Mouse (Mus musculus) granulocyte monocyte progenitor cell, adult 5-6 weeks (primary cell): Measurements from ENCODE around the gene C1qa. TPM values are rescaled to one million over a fixed set of nuclear protein-coding genes. Genes with fewer than 3 reads are reported as not detected.

Experiments used
- ATAC-seq: replicated peaks from 2 replicates; pipeline ENCODE4 v1.8.0; 2016; ENCODE audit warnings: mild to moderate bottlenecking, moderate TSS enrichment, inconsistent platforms; ENCODE audit not compliant: poor library complexity, severe bottlenecking
- total RNA-seq, 2 experiments: library from RNA; stranded (forward) in 1 of 2; stranded (reverse) in 1 of 2; fragments of 200-712, 200-1000 nt in 1 of 2; fragments of >200 nt in 1 of 2; fragmentation: Nextera tagmentation in 1 of 2; gene quantifications; 2 replicates each; pipeline ENCODE4 v1.2.3; 2014 to 2017

C1qa gene
- total RNA-seq (2014; fragmentation: Nextera tagmentation): 1.3 TPM in 1 of 2 replicates, not detected in the other
- 2.3 TPM in 1 of 2 replicates, not detected in the other for total RNA-seq (2017)

DNA sequence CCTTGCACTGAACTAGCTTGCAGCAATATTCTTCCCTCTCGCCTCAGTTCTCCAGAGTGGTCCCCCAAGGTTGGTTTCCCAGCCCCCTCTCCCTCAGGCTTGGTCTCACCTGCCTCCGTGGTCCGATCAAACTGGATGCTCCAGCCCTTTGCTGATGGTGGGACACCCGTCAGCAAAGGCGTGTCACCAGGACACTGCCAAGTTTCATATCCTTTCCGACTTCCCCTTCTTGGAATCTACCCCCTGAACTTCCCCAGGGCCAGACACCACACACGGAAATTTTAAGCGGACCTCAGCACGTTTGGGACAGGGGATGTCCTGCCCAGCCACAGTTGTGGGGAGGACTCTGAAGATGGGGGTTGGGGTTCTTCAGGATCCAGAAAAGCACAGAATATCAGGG is at the start of gene C1qa:
Gene C1qa (minus strand): TSS at position 167 of the 400 bp plus-strand sequence.
- ATAC-seq: 0 out of 2 replicates have a peak, but pooled peaks have one; percentile 33

DNA sequence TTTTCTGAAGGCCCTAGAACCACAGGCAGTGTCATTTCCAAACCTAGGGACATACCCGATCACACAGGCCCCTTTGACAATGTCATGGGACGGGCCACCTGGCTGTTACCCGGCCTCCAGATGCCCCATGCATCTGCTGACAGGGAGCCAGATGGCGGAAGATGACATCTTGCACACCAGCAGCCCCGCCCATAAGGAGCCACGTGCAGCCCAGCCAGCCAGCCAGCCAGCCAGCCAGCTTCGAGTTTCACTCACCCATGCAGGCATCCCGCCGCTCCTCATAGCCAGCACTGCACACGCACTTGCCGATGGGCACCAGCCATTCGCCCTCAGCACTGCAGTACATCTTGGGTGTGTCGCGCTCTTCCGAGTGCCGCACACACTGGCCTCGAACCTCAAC is 46.8 kb upstream of the C1qa start:
- ATAC-seq: no peak

DNA sequence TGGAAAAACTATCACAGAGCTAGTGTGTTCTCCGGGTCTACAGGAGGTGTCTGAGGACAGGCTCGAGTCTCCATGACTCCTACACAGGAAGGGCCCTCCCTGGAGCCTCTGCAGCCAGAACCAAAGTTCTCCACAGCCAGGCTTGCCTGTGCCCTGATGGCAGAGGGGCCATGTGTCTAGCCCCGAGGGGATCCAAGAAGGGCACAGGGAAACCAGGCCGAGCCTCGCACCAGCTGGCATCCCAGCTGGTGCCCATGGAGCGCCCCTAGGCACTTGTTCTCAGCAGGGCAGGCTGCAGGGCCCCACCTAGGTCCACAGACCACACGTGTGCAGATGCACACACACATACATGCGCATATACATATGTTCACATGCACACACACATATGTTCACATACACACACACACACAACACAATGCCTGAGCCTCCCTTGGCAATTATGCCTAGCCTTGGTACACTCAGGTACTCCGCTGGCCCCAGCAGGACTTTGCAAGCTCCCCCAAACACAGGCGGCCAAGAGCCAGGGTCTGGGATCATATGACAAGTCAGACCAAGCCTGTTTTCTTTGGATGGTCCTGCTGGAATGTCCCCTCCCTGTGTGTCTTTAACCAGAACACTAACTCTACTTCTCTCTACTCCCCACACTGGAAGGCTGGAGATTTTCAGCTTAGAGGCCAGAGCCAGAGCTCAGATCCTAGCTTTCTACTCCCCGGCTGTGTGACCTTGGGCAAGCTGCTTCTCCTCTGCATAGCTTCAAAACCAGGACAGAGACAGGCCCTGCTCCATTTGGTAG is 46.2 kb upstream of the C1qa start:
- ATAC-seq: no peak

DNA sequence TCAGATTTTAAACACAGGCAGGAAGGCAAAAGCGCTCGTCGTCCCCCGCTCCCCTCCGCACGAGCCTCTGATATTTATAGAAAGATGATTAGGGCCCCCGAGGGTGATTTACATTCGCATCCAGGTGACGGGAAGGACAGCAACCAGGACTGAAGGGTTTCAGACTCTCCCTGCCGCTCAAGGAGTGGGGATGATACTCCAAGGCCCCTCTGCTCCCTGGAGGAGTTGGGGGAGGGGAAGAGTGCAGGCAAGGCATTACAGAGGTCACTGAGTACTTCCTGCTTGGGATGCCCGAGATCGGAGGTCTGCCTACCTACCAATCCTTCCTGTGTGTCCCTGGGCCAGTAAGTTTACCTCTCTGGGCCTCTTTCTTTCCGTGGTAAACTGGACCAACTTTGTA is 44.6 kb upstream of the C1qa start:
- ATAC-seq: no peak

DNA sequence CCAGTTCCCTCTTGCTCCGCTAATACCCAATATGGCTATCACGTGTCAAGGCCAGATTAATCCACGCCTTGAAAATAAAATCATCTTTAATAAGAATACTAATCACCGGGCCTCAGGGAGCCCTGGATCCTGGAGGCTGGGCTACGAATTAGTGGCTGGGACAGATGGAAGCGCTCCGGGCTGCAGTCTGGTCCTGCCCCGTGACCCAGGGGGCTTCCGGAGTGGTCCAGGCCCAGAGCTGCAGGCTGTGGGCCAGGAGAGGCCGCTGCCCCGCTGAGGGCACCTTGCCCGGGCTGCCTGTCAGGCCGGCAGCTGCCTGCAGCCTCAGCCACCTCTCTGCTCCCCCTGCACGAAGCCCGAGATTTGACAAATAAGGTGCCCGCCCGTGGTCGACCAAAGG is 44.2 kb upstream of the C1qa start:
- no peak for ATAC-seq

DNA sequence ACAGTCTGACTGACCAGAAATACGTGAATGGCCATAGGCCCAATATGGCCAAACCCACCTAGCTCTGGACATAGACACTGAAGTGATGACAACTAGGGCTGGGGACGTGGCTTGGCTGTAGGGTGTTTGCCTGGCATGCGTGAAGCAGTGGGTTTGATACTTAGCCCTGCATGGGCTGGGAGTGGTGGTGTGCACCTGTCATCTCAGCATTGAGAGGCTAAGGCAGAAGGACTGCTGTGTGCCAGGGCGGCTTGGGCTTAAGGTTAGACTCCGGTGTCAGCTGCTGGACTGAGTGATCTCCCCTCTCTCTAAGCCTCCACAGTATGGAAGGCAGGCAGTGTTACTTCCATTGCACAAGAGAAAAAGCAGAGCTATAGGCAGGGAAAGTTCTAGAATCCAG is 39.3 kb upstream of the C1qa start:
- ATAC-seq: no peak

DNA sequence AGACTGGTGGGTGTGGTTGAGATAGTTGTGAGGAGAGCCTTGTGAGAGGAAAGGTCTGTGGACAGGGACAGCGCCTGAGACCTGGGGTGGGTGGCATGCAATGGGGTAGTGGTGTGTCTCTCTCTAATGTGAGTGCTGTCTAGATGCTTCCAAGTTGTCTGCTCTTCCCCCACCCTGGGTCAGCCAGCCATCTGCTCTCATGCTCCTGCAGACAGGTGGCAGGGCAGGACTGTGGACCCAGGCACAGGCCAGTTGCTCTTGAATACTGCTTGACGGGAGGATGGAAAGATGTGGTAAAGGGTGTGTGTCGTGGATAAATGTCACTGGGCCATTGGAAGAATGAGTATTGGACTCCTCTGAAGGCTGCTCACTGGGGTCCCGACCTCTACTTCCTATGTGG is 38.7 kb upstream of the C1qa start:
- no peak for ATAC-seq

DNA sequence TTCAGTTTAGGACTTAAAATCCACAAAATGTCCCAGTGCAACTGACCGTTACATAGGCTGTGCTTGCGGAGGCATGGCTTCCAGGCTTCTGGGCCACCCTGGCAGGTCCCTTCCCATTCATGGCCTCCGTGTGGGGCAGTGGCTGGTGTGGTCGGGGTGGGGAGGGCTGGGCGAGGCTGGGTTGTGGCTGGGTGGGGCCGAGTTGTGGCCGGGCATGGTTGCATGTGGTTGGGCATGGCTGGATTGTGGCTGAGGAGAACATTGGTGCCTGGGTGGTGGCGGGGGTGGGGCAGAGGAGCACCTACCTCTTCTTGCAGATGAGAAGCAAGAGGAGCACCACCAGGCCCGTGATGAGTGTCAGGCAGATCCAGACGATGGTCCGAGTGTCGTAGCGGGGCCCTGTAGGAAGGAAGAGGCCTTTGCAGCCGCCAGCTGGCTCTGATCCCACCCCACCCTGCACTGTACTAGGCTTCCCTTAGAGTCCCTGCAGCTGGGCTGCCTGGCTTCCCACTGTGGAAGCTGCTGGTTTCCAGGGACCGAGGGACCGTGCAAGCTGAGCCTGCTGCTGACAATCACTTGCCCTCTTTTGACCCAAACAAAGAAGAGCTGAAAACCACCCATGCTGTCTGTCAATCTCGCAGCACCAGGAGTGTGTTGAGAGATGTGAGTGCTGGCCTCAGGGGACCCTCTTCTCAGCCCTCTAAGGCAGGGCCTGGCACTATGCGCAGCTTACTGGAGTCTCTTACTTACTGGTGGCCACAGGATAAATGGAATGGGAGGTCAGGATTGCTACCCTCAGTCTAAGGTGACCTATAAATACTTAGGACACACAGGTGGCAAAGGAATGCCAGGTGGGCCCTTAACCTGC is 36.4 kb upstream of the C1qa start:
- ATAC-seq: no peak

DNA sequence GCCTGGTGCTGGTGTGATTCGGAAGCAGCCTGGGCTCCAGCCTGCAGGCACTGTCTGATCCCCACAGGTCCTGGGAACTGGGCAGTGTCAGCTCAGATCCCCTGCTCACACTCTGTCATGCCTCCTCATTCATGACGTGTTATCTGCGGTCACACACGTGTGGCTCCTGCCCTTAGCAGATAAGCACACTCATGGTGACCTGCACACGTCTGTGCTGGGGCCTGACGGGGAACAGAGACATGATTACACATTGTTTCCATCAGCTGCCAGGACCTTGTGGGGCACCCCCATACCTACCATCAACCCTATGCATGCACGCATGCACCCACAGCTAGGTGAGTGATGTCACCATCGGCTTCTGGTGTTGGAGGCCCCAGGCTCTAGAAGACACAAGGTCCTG is 31.9 kb upstream of the C1qa start:
- no peak for ATAC-seq

DNA sequence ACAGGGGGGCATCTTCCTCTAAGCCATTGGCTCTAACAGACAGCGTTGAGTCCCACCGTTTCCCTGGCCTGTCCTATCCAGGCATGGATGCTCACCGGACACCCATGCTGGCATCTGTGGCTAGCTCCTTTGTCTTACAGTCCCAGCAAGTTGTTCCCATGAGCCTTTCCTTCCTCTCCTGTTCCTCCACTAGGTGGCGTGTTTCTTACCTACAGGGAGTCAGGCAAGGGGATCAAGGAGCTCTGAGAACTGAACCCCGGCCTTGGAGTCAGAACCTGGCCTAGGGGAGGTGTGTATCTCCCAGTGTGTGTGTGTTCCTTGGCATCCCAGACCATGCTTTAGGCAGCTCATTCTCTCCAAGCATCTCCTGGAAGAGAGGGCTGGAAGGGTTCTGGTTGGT is 30.3 kb upstream of the C1qa start:
- ATAC-seq: no peak

DNA sequence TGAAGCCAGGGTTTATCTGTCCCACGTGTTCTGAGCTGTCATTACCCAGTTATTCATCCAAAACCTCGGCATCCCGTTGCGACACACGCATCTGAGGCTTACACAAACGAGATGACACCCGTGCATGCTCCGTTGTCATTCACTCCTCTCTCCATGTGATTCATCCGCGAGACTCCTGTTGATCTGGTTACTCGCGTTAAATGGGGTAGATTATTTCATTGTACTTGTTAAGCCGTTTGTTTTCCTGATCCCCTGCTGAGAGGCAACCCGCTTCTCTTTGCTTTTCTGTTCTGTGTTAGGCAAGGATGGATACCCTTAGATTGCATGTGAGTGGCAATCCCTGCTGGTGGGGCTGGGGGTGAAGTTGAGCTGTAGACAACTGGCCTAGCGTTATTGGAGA is 27.2 kb upstream of the C1qa start:
- ATAC-seq: no peak

DNA sequence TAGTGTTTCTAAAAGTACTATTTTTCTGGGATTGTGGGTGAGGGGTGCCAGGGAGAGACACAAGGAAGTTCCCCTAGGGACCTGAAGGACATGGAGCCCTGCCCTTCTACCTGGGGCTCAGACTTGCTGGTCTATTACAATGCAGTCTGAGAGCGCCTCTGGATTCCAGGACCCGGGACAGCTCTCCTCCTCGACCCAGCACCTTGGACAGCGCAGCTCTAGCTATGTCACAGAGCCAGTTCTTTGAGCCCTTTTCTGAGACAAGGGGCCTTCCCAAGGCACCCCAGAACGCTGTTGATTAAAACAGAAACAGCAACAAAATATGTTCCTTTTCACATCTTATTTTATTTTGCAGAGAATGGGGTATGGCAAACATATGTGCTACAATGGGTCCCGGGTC is 25.9 kb upstream of the C1qa start:
- ATAC-seq: peak; percentile 70

DNA sequence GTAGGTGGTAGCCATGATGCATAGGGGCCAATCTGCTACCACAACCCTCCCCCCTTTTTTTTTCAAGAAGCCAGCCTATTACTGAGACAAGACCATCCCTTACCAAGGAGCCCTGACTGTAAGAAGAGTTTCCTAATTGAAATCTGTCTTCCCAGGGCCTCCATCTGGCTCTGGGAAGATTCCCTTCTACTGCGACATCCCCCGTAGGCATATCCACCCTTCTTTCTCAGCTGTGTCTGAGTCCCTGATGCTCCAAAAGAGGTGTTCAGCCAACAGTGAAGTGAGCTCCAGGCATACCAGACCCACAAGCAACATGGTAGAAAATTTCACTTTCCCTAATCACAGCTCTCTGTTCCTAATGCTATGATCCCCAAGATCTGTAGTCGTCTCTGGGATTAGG is 20.9 kb upstream of the C1qa start:
- no peak for ATAC-seq

DNA sequence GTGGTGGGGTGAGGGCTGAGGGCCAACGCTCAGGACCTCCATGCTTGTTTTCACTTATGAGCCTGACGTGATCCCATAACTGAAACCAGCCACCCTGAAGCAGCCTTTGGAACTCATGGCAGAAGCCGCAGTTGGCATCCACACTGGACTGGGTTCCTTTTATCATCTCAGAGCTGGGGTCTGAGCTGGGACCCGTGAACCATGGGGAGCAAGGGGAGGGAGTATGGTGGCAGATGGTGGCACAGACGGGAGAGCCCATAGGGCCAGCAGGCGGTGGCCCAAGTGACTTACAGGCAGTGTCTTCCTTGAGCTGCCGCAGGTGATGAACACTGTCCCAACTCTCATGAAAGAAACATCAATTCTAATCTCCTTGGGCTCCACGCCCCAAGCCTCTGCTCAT is 20.2 kb upstream of the C1qa start:
- no peak for ATAC-seq

DNA sequence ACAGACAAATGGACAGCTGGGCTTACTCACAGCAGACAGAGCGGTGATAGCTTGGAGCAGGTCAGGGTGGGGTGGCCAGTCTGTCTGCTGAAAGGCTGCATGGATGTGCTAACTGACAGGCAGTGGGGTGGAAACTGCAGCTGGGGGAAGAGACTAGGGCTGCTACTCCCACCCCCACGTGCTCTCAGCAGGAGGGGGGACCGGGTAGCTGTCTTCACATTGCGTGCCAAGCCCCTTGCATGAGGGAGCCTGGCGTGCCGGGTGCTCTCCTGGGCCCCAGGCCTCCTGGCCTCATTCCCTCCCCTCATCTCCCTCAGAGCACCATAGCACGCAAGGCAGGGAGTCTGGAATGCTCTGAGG is 18.5 kb upstream of the C1qa start:
- no peak for ATAC-seq

DNA sequence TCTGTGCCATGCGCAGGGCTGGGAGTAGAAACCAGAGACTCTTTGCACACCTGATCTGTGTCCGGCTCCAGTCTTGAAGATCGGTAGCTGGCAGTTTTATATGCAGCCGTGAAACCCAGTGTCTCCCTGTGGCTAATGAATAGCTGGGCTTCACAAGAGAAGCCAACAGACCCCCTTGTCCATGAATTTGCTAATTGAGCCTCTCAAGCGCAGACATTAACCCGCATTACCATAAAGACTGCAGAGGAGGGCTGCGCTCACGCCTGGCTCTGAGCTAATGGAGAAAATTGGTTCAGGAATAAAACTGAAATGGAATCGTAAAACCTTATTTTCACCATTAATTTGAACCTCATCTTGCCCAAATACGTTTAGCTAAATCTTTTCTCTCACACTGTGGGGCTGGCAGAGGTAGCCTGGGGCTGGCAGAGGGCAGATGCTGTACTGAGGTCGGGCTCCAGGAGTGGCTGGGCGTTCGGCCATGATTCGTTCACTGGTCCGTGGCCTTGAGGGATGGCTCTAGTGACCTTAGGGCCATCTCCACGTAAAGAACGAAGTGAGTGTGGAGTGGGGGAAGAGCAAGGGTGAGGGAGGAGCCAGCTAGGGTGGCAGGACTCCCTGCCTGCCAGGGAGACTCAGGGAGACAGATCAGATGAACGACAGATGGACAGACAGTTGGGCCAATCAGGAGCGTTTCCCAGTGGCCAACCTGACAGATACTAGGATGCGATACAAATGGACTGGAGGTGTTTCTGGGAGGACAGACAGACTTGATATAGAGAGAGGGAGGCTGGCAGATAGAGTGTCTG is 18.0 kb upstream of the C1qa start:
- ATAC-seq: no peak

DNA sequence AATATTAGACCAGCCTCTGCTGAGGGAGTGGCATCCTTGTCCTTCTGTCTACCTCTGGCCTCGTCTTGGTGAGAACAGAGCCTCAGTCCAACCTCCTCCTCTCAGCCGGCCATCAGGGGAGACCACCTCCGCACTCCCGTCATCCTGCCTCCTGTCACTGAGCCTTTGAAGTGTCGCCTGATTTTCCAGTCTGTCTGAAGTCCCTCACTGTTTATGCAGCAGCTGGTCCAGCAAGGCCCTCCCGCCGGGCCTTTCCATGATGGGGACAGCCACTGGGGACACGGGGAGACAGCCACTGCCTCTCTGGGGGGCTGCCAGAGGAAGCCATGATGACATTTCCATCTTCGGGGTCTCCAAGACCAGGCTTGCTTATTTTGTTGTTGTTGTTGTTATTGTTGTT is 14.2 kb upstream of the C1qa start:
- ATAC-seq: no peak; the same call in 1 of the 2 replicates

DNA sequence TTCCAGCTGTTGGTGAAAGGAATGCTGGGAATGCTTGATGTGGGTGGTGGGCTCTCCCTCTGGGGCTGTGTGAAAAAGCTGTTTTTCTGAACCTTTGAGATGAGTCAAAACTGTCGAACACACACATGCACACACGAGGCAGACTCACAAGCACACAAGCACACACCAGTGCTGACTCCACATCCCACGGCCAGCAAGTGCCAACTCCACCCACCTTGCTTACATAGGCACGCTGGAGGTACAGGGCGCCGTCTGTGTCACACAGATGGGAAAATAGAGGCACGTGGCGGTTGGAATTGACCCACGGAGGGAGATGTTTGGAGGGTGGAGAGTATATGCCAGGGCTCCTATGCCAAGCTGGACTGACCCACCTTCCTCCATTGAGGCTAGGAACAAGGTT is 13.2 kb upstream of the C1qa start:
- no peak for ATAC-seq

DNA sequence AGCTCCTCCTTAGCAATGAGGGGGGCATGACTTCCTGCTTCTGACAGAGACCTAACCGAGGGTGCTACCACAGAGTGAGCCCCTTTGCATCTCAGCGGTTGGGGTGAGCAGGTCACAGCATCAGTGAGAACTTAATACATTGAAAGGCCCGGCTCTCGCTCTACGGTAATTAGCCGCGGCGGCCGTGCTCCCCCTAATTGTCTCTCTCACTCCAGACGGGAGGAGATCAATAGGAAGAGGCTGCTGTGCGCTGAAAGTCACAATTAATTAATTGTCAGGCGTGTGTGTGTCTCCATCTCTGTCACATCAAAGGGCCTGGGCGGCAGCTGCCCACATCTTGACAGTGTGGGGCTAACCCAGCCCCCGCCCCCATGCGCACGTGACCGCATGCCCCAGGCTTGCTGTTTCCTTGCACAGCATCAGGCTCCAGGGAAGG is 12.6 kb upstream of the C1qa start:
- ATAC-seq: no peak

DNA sequence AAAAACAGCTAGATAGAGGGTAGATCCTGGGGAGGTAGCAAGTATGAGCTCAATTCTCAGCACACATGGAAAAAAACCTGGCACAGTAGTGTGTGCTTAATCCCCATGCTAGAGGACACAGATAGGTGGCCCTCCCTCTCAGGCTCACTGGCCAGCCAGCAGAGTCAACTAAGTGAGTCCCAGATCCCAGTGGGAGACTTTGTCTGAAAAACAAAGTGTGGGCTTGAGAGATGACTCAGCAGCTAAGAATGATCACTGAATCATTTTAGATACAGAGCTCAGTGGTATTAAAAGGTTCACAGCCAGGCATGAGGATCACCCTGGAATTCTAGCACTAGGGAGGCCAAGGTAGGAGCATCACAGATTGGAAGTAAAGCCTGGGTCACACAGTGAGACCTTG is 9.2 kb upstream of the C1qa start:
- no peak for ATAC-seq

DNA sequence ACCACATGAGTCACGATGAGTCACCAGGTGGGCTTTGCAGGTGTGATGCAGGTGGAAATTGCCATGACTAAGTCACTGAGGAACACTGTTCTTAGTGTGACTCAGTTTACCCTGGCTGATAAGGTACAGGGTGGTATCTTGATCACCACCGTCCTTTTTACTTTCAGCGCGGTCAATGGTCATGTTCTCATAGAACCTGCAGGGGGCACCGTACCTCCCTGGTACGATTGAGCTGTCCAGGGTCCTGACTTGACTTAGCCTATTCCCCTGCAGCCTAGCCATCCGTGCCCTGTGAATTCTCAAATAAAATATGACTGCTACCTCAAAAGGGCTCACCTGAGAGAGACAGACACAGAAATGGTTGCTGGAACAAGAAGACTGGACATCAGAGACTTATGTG is 8.4 kb upstream of the C1qa start:
- peak; percentile 92 for ATAC-seq
